Mouse (Mus musculus) c-Kit-positive CD71-positive TER-119-positive erythroid progenitor cells, embryonic 14.5 days (primary cell): ENCODE measurements at regions not wholly inside any gene's neighbourhood (a gene's known extent, or its start where the extent isn't known, plus 50 kb on each side); places are given as distances from the start of the nearest gene placed in this dataset.
"Not testable (repeated sequence)": the region's sequence is repeated elsewhere in the genome, so short reads cannot be mapped to it uniquely, and the experiment has no call there.

Experiments used
- DNase-seq: peaks from one replicate; pipeline ENCODE4 v3.0.0-alpha.2; 2013; ENCODE audit warnings: low spot score

- no peak for DNase-seq
These were observed 52.4 kb upstream of the Plxna2 start for GRCm38 (mm10) chr1:194565574-194565973.

- no peak for DNase-seq
These were observed 54.1 kb upstream of the Plxna2 start for GRCm38 (mm10) chr1:194563946-194564345.

DNA sequence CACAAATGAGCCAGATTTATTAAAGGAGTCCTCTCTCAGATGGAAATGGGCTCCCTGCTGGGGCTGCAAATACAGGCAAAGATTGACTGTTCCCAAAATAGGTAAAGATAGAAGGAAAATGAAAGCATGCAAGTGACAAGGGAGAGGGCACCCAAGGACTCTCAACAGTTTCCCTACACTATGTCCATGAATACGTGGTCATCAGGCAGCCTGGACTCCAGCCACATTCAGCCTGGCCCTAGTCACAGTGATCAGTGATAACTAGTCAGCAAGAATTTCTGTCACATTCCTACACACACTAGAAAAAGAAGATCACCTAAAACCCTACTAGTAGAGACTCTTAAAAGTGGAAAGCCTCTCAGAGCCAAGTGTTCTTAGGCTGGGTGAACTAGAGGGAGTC lies 56.9 kb upstream of the Plxna2 start:
- no peak for DNase-seq

GRCm38 (mm10) chr1:194548661-194549060 lies 69.4 kb upstream of the Plxna2 start:
- no peak for DNase-seq

DNA sequence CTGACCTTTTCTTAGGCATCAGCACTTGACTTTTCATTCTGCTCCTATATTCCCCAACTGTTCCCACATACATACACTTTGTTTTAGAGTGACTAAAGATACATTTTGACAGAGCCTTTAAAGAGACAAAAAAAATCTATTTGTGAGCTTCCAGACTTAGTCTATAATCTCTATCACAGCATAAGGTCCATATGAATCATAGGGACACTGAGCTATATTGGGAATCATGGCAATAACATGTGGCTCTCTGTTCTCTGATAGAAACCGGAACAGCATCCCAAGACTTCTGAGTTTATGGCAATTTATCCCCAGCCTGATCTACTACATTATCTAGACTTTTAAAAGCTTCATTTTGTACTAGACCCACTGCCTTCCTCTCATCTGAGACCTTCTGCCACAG lies 69.8 kb upstream of the Plxna2 start:
- DNase-seq, result no peak

GRCm38 (mm10) chr1:194540923-194541322 lies 77.1 kb upstream of the Plxna2 start:
- DNase-seq, result no peak

DNA sequence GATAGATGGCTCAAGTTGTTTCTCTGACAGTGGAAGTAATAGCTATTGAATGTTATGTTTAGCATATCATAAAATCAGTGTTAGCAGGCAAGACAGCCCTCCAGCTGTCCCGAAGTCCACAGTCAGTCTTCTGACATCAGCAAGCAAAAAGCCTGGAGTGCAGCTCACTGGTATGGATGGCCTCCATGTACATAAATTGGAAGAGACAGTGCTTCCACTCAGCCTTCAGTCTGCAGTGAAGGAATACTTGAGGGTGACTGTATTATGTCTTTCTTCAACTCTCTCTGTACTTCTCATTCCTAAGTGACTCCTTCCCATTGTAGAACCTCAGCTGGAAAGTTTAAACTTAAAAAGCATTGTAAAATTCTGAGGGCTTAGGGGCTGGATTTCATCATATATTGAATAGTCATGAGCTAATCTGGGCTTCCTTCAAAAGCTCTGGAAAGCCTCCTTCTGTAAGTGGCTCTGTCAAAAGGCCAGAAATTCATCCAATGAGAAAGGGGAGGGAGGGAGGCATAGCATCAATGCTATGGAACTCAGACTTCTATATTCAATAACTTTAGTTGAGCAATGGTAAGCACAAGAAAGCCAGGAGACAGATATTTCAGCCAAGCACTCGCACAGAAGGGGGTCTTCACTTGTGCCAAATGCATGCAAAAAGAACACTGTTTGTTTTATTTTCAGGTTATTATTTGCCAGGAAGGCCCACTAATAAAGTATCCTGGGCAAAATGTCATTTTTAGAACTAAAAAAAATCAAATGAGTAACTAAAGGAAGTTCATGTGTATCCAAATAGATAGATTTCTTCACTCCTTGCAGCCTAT lies 90.5 kb upstream of the Plxna2 start:
- DNase-seq, result no peak

DNA sequence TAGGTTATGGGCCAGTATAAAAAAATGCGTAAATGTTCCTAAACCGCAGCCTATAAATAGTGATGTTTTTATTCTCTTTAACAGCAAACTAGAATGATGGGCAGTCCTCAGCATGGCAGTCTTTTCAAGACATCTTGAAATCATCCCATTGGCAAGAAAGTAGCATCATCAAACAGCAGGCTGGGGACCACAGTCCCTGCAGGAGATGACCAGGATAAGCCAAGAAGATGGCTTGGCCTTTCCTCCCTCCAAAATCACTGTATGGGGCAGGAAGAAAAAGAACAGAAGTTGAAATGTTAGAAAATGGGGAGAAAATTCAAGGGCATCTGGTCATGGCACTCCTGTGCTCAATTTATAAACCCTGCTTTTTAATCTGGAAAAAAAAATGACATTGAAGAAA lies 93.0 kb upstream of the Plxna2 start:
- no peak for DNase-seq

GRCm38 (mm10) chr1:194521216-194521615 lies 96.8 kb upstream of the Plxna2 start:
- no peak for DNase-seq

DNA sequence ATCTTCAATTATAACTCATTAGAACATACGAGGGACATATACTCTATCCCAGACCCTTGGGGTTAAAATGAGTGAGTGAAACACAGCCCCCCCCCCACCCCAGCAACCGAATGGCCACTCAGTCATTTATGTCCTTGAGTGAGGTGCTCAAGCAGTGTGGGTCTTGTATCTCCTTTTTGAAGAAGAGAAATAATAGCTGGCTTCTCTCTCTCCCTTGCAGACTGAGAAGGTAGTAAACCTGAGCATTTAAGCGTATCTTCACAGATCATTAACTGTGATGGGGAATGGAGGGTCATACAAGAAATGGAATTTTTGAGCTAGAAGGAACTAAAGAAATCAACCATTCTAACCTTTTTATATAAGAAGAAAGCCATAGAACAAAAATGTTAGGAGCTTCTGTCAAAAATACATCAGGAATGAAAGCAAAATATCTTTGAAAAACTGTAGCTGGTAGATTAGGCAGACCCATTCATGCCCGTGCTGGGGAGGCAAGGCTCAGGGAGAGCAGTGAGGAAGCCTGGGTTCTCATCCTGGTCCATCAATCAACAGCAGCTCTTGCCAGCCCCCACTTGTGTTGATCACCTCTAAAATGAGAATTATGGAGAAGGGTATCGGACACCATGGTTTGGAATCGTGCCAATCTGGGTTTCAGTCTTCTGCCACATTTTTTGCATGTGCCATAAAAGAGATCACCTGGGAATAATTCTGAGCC lies 98.4 kb upstream of the Plxna2 start:
- no peak for DNase-seq

- DNase-seq, result no peak
These were observed 101.9 kb upstream of the Plxna2 start for GRCm38 (mm10) chr1:194516136-194516535.

DNA sequence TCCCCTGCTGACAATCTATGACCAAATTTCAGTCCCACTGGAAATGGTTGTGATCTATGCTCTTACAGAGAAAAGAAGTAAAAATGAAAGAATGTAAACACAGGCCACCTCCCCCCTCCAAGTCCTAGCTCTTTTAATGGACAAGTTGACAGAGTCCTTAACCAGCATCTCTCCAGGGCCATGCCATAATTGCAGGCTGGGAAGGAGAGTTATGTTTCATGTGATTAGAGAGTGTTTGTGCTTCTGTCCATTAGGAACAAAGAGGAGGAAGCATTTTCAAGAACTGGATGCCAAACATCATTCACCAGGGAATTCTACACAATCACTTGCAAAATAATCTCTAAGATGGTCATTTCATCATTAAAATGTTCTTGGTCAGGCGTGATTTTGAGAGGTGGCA lies 109.7 kb upstream of the Plxna2 start:
- no peak for DNase-seq

GRCm38 (mm10) chr1:194505826-194506225 lies 112.2 kb upstream of the Plxna2 start:
- DNase-seq, result no peak

GRCm38 (mm10) chr1:194504207-194504606 lies 113.8 kb upstream of the Plxna2 start:
- DNase-seq, result no peak

DNA sequence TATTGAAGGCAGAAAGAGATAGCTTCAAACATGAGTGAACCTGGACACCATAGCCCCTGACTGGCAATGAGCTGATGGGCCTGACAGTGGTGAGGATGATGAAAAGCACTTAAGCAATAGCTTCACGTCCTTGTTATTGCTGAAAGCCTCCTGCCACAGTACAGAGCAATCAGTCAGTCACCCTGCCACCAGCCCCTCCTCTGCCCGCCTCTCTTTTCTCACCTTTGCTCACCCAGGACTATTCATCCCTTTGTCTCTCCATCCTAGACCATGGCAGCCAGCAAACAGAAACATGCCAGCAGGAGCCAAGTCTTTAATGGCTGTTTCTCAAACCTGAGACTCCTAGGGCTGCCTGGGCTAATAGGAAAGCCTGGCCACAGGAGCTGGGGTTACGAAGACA lies 114.5 kb upstream of the Plxna2 start:
- DNase-seq, result no peak

- no peak for DNase-seq
These were observed 121.6 kb upstream of the Plxna2 start for GRCm38 (mm10) chr1:194496424-194496823.

DNA sequence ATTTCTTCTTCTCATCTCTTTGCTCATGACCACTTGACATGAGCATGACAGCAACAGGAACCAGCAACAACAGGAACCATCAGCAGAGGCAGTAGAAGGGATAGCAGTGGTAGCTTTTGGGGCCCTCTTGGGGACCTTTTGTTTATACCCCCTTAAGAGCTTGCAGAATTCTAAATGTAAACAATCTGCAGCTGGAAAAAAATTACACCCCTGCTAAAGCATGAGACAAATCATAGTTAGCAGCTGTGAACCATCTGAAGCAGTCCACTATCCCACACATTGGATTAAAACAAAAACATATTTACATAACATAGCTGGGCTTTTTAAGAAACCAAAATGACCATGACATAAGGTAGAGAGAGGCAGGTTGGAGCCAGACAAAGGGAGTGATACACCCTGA lies 126.9 kb upstream of the Plxna2 start:
- DNase-seq, result no peak

GRCm38 (mm10) chr1:194488126-194488525 lies 129.9 kb upstream of the Plxna2 start:
- DNase-seq, result no peak

GRCm38 (mm10) chr1:194482717-194483059 lies 135.3 kb upstream of the Plxna2 start:
- no peak for DNase-seq

- DNase-seq, result no peak
These were observed 135.9 kb upstream of the Plxna2 start for GRCm38 (mm10) chr1:194482001-194482716.

- DNase-seq, result not testable (repeated sequence)
These were observed 146.7 kb upstream of the Plxna2 start for GRCm38 (mm10) chr1:194471281-194471680.

DNA sequence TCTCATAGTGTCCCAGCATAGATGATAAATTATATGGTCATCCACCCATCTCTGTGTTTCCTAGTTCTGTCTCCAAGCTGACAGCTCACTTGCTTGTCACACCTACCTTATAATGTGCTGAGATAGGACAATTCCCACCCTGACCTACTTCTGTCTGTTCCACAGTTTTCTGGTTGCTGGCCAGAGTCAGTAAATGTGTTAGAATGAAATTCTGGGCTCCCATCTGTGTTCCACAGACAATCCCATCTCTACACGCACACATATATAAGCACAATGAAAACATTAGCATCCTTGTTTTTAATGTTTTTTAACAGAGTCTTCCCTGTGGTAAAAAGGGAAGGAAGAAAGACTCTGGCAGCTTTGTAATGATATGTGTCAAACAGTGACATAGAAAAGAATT lies 165.5 kb upstream of the Plxna2 start:
- DNase-seq, result no peak

DNA sequence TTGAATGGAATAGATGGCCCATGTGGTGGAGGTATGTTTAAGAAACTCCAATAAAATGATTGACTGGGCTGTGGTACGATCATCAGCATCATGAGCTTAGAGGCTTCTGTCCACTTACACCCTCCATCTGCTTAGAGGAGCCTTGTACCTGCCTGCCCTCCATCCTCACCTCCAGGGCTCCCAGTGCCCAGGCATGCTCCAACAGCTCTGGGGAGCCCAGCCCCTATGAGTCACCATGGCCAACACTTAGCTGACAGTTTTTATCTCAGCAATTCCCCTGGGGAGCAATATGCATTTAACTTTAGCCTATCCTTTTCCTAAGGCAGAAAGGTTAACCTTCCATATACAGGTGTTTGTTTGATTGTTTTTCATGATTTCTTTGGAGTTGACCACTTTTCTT lies 174.3 kb upstream of the Plxna2 start:
- DNase-seq, result no peak
